Mouse (Mus musculus) thymus, postnatal 0 days (tissue): ENCODE measurements at regions not wholly inside any gene's neighbourhood (a gene's known extent, or its start where the extent isn't known, plus 50 kb on each side); places are given as distances from the start of the nearest gene placed in this dataset.

Source experiments
- DNase-seq: peaks from one replicate; pipeline ENCODE4 v3.0.0-alpha.2; 2015; ENCODE audit warnings: low spot score

DNA sequence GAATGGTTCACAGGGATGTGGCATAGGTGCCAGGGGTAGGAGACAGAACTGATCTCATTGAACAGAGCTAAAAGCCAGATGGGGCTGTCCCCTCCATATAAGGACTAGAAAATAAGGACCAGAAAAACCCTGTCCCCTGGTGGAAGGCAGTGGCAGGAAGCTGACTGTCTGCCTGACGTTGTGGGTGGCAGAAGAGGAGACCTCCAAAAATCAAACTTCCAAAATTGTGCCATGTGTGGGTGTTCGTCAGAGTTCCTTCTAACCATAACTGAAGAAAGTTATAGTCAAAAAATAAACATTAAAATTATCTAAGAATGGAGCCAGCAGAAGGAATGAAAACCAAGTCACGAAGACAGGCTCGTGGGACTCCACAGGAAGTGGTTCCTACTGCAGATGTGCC is 129.2 kb downstream of the Mtx3 start:
- DNase-seq = no peak

DNA sequence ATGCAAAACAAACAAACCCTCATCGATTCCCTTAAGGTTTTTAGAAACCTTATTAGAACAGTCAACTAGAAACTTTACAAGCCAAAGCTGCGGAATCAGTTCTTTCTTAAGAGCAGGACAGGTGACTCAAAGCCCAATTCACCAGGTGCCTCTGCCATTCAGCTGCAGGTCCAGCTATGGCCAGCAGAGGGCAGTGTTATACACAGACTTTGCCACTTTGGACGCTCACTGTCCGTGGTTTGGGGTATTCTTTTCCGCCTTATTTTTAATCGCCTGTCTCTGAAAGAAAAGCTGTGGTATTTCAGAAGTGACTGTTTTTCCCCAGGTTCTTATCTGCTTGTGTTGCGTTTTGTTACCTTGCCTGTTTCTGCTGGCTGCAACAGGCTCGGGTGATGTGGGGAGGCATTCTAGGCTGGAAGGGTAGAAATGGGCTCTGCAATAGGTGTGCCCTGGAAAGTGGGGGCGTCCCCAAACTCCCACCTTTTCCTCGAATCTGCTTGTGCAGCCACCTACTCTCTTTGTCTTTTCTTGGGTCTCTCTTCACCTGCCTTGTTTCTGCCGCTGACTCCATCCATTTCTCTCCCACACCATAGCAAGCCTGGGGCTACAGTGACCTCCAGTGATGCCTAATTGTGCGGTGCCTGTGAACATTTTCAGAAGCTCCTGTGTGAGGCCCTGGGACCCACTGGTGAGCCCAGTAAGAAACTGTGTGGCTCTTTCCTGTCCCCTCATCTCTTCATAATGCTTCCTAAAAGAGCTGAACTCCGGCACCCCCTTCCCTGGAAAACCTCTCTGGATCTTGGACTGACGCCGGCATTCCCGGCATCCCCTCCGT is 142.4 kb downstream of the Mtx3 start:
- peak; percentile 73 for DNase-seq

GRCm38 (mm10) chr13:92987691-92988090 is 143.1 kb downstream of the Mtx3 start:
- no peak for DNase-seq

GRCm38 (mm10) chr13:92988600-92988999 is 144.0 kb downstream of the Mtx3 start:
- no peak for DNase-seq

DNA sequence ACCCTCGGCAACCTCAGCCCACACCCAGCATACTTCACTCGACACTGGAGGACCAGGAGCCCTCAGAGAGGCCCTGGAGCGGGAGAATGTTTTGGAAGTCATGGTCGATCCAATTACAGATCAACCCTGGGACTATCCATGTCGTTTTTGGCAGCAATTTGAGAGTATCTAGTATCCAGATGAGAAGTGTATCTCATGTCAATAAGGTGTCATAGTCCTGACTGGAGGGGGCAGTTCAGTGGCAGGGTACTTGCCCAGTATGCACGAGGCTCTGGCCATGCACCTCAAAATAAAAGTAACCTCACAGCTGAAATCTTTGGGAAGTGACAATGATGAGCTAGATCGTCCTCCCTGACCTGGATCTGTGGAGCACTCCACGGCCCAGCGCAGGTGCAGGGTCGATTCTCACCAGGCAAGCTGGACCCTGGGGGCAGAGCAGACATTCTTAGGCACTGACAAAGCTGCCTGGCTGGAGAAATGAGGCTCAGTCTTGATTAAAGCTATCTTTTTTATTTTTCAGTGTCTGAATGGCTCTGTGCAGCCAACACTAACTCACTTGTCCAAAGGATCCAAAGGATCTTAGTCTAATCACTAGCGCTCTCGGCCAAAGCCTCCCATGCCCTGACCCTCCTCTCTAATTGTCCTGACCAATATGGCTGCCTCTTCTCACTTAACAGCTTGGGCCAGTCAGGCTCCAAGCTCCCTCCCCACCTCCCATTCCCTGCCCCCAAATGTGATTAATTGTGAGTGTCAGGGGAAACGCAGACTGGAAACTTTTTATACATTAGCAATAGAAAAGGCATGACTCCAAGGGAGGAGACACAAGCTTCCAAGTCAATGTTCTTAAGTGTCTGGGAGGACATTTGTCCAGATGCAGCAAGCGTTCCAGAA is 146.0 kb downstream of the Mtx3 start:
- no peak for DNase-seq
